Mouse (Mus musculus): Measurements from ENCODE around the gene Bub1b.

Gene Bub1b

GRCm38 (mm10) chr2:118597673-118598568 is at the start of gene Bub1b:
Gene Bub1b (plus strand): TSS chr2:118598211.
- peak; percentile 83 to 89 for DNase-seq

DNA sequence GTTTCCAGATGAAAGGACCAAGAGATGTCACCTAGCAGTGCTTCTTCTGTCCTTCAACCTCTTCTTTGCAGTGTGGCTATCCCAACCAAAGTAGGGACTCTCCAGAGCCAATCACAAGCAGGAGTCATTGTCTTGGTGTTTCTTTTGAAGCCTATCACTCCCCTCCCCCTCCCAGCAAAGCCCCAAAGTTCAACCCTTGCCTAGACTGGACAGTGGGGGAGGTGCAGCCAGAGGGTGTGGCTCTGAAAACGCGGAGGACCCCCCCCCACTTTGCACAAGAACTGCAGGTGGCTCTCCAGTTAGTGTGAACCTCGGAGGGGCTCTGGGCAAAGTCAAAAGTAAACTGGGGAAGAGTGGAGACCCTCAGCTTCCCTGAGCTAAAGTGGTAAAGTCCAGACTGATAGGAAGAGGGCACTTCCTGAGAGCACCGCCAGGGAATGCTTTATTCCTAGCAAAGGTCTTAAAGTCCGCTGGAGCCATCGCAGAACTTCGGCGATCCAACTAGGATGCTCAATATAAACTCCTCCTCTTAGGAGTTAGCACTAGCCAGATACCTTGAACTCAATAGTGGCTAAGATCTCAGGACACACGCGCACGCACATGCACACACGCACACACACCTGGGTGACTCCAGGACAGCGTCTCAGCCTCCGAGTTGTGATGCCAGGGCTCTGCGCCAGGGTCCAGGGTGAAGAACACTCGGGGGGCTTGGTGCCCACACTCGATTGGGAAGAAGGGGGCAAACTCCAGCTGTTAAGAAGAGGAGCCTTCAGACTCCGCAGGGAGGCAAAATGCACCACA is 49.4 kb upstream of the Bub1b start:
- DNase-seq: no peak

DNA sequence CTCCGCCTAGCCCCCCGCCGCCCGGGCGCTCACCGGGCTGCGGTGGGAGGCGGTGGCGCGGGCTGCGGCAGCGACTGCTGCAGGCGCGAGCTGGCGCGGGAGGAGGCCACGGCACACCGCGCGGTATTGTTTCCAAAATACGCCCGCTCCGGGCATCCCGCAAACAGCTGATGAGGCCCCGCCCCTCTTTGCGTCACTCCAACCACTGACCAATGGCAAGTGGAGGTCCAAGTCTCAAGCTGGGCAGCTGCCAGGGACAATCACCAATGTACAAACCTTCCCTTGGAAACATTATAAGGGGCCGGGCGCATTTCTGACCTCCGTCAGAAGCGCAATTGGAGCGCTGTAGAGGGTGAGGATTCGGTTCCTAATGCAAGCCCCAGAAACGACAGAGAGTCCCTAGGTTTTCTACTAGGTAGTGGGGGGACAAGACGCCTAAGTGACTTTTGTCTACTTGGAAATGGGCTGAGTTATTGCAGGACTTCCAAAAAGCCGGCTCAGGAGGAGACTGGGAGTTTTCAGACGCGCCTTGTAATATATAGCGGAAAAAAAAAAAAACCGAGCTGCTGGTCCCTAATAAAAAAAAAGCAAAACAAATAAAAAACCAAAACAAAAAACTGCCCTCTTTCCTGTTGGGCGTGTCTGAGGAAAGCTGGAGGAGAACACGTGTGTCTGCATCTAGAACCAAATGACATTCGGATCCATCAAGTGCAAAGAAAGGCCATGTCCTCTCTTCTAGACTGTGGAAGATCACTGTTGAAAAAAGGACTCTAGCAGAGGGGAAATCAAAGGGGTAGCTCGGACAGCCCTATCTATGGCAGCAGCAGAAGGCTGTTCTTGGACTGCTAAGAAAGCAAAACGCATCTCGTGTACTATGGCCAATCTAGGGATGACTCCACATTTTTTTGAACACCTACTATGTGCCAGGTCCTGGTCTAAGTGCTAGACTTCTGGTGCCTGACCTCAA is 48.2 kb upstream of the Bub1b start, which contains the start of gene Bmf:
Gene Bmf, minus strand, starts transcription at position 181 of the 967 bp plus-strand sequence.
- peak; percentile 76 to 85 for DNase-seq

DNA sequence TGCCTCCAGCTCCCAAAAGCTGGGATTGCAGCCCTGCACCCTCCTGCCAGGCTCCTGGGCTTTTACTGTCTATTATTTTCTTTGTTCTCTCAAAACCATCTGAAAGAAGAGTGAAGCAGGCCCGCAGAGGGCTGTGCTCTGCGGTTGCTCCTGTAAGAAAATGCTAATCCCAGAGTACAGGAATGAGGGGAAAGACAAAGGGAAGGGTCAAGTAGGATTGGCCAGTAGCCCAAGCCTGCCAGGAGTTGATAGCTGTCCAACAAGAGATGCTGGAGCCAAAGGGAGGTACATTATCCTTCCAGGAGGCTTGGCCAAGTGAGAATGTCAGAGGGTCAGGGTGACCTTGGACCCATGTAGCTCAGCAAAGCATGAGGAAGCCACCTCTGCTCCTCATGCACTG is 46.4 kb upstream of the Bub1b start:
- no peak for DNase-seq

DNA sequence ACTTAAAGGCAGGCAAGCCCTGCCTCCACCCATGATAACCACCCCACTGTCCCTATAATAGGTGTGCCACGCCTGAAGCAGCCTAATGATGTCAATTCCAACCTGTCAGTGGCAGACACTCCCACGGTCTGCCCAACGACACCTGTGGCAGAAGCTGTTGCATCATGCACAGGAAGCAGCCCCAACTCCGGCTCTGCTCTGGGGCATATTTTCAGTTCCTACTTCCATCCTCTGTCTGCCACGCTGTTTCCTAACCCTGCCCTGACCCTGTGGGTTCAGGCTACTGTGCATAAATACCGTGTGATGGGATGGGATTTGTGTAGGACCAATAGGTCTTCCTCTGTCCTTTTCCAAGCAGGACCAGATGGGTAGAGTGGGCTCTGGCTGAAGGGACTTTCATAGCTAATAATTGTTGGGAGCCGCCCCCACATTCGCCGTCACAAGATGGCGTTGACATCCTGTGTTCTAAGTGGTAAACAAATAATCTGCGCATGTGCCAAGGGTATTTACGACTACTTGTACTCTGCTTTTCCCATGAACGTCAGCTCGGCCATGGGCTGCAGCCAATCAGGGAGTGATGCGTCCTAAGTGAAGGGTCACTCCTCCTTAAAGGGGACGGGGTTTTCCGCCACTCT is 43.5 kb upstream of the Bub1b start:
- DNase-seq: peak; percentile 67 to 82

DNA sequence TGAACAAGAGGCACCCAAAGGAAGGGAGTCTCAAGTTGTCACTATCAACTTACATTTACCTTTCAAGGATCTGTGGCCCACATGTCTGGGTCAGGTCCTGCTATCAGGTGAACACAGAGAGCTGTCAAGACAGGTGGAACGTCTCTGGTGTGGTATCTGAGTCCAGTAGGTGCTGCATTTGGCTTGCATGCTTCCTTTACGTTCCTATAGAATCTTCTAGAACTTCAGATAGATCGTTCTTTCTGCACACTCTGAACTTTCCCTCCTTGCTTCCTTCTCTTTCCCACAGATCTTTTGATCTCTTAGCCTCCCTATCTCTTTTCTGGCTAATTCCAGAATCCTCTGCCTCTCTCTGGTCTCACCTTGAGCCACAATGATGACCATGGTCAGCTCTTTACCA is 39.6 kb upstream of the Bub1b start:
- no peak for DNase-seq

- no peak for DNase-seq
Measured at GRCm38 (mm10) chr2:118562015-118562414, 36.0 kb upstream of the Bub1b start.

DNA sequence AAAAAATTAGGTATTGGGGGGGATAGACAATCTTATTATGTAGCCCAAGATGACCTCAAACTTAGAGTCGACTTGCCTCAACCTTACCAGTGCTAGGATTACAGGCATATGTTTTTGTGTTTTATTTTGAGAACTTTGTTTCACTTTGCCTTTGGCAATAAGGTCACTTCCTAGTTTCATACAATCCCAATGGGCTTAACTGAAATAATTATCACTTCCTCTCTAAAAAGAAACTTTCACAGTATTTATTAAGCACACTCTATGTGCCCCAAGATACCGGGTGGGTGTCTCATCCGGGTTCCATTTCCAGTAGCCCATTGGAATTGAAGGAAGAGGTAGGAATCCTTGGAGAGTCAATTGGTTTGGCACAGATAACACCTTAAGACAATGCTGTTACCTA is 35.6 kb upstream of the Bub1b start:
- DNase-seq: no peak

- DNase-seq: no peak
Measured at GRCm38 (mm10) chr2:118567179-118567578, 30.8 kb upstream of the Bub1b start.

DNA sequence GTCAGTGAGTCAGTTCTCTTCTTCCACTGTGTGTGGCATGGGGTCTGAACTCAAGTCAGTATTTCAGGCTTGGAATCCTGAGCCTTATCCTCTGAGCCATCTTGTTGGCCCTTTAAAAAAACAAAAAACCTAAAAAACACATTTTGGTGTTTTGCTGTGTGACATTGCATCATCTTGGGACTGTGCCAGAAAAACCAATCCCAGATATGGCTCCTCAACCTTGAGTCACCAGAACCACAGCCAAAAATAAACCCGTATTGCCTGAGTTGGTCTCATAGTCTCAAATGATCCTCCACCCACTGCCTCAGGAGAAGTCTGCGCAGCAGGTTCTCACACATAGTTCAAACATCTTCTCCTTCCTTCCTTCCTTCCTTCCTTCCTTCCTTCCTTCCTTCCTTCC is 27.1 kb upstream of the Bub1b start:
- no peak for DNase-seq

- DNase-seq: no peak
Measured at GRCm38 (mm10) chr2:118572183-118572836, 25.7 kb upstream of the Bub1b start.

DNA sequence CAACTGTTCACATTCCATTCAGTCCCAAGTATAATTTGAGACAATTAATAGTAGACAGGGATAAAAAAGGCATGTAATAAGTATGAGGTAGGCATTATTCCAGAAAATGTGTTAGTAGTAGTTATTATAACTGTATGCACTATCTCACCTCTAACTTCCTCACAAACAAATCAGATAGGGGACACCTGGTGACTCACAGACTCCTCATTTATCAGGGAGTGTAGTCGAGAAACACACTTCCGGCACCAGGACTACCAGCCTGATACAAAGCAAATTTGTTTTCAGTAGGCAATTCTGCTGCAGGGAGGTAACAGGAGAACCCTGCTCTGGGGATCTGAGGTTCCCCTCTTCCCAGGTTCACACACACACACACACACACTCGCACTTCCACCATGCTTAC is 24.9 kb upstream of the Bub1b start:
- DNase-seq: no peak

DNA sequence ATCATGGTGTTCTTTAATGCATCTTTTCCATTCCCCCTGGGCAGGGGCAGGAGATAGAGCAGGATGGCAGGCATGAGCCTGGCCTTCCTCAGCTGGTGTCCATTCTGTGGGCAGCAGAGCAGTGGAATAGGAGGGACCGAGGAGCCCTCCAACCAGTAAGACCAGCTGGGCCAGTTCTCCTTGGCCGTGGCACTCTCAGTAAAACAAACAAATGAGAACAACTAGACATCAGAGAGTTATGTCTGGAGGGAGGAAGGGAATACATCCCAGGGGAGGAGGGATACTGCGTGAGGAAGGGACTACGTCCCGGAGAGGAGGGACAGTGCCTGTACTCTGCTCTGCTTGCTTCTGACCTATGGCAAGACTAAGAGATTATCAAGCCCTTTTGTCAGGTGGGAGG is 12.0 kb upstream of the Bub1b start:
- DNase-seq: no peak

DNA sequence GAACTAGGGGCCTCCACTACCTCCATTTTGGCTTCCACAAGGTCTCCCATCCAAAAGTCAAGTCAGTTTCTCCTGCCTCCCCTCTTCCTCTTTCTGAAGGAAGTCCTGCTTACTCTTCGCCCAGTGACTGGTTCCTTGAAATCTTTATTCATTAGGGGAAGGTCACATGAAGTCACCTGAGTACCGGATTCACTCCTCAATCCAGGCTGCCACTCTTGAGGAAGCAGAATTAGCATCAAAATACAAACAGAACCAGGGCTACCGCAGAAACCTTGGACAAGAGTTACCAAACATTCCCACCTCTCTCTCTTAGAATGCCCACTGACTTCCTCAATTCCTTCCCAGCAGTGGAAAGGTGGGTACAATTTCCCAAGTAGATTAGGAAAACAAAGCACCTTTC is 10.3 kb upstream of the Bub1b start:
- no peak for DNase-seq

DNA sequence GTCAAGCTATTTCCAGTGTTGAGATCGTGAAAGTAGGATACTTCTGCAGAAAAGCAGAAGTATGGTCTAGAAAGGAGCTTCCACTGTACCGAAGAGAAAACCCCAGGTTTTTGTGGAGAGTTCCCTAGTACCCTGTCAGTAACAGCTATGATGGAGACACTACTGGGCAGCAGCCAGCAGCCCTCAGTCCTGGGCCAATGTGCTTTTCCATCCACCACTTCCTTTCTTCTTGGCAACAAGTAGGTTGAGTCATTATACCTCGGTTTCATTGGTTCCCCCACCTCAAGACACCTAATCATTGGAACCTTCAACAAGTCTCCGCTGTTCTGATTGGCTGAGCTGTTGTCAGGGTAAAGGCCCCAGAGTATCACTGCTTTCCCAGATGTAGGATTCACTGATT is 6.9 kb upstream of the Bub1b start:
- no peak for DNase-seq

GRCm38 (mm10) chr2:118599087-118599486 is 1.1 kb downstream of the Bub1b start:
- DNase-seq: no peak

DNA sequence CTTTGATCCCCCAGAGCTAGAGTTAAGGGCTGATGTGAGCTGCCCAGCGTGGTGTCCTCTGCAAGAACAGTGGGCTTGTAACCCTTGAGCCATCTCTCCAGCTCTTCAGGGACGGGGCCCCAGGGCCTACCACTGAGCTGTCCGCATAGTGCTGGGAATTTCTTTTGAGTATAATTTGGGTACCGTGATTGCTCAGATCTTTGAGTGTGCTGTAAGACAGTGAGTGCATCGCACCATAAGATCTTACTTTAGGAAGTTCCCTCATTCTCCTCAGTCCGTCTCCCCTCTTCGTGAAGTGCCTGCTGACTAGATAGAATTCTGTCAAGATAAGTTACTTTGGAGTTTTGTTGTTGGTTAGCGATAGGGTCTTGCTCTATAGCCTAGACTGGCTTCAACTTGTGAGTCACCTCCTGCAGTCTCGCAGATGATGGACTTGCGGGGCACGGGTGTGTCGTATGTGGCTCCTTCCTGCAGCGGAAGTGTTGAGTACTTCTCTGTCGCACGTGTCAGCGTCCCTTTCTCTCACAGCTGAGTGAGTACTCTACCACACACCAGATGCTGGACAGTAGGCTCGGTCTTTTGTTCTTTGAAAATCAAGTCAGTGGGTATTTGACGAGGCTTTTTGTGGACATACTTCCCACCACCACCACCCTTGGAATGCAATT is 3.7 kb downstream of the Bub1b start:
- DNase-seq: no peak

DNA sequence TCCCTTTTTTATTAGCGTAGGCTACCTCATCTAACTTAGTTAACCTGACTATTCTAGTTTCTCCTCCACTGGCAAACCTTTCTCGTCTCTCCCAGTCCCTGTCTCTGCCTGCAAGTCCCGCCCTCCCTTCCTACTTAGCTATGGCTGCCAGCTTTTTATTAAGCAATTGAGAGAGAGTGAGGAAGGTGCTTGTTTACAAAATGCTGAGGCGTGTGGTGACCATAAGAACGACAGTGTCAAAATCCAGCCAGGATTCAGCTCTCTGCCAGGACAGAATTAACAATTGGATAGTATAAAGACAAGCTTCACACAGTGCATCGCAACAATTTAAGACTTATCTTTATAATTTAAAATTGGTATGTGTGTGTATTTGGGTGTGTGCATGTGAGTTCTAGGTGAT is 6.1 kb downstream of the Bub1b start:
- DNase-seq: no peak

- peak; percentile 27 to 46 for DNase-seq
Measured at GRCm38 (mm10) chr2:118606032-118606431, 8.0 kb downstream of the Bub1b start.

DNA sequence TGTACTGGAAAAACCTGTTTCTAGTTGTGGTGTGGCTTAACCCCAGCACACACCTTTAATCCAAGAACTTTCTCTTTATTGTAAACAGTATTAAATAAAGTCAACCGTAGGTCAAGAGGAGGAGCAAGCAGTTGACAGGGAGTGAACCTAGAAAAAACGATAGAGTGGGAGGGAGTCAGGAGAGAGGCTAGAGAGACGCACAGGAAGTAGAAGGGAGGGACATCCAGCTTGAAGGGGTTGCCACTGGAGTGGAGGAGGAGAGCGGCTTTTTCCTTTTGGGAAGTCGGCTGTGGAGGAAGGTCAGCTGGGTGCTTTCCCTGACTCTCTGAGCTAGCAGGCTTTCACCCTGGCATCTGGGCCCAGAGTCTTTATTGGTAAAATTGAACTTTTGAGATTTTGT is 9.0 kb downstream of the Bub1b start:
- DNase-seq: no peak

DNA sequence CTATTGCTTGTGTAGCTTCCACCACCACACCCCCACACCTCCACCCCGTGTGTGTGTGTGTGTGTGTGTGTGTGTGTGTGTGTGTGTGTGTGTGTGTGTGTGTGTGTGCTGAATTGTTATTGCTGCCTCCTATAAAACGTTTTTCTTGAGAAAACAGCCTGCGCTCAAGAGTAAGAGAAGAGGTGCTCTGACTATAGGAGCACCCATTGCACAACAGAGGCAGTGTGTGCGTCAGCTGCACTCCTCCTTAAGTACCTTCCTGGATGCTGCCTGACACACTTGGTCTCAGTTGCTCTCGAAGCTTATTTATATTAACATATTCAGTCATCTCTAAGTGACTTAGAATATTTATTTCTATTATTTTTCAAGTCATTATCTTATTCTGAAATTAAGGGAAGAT is 20.0 kb downstream of the Bub1b start:
- no peak for DNase-seq
